Mouse (Mus musculus): Measurements from ENCODE around the gene Lrfn1.

- TF ChIP-seq CTCF (IDR thresholded peaks at IDR 0.05) (no peak), POLR2A (IDR thresholded peaks at IDR 0.05; ENCODE audit: insufficient read depth, low read depth, low read length) (no peak)
These were observed 25.6 kb downstream of the Lrfn1 start for GRCm38 (mm10) chr7:28477363-28477762.

All from heart, adult 2 months (tissue).